Mouse (Mus musculus) intestine, embryonic 14.5 days (tissue): ENCODE measurements around the gene Aip. TPM values are rescaled to one million over a fixed set of nuclear protein-coding genes. Genes with fewer than 3 reads are reported as not detected.

Source experiments
- ATAC-seq: fragments of 200-750 bp; cut with Nextera tagmentation; replicated peaks from 2 replicates; pipeline ENCODE4 v1.8.0; 2017; ENCODE audit warnings: low read depth, moderate number of reproducible peaks, moderate TSS enrichment, moderate library complexity; ENCODE audit not compliant: low FRiP score, low TSS enrichment
- DNase-seq: peaks from one replicate; pipeline ENCODE4 v3.0.0-alpha.2; 2018; ENCODE audit warnings: low spot score
- H3K27ac ChIP-seq: fragments of 300-500 bp; sonication (generic); 2 replicates; pipeline ENCODE4 v1.5.1; 2014; ENCODE audit warnings: low read depth, mild to moderate bottlenecking, control low read depth
- H3K27me3 ChIP-seq: fragments of 300-500 bp; sonication (generic); replicated peaks from 2 replicates; pipeline ENCODE4 v1.6.1; 2014; ENCODE audit warnings: low read length, control low read depth; ENCODE audit not compliant: control insufficient read depth, insufficient read depth
- H3K36me3 ChIP-seq: fragments of 300-500 bp; sonication (generic); 2 replicates; pipeline ENCODE4 v1.6.1; 2014; ENCODE audit warnings: low read length, control low read depth; ENCODE audit not compliant: control insufficient read depth, insufficient read depth
- H3K4me1 ChIP-seq: fragments of 300-500 bp; sonication (generic); replicated peaks from 2 replicates; pipeline ENCODE4 v1.6.1; 2014; ENCODE audit warnings: low read length, control low read depth, mixed read lengths; ENCODE audit not compliant: control insufficient read depth, insufficient read depth
- H3K4me2 ChIP-seq: fragments of 300-500 bp; sonication (generic); 2 replicates; pipeline ENCODE4 v1.6.1; 2014; ENCODE audit warnings: low read length
- H3K4me3 ChIP-seq: fragments of 300-500 bp; sonication (generic); 2 replicates; pipeline ENCODE4 v1.5.1; 2014; ENCODE audit warnings: low read depth, low read length, control low read depth, mixed read lengths
- H3K9ac ChIP-seq: fragments of 300-500 bp; sonication (generic); 2 replicates; pipeline ENCODE4 v1.6.1; 2014; ENCODE audit warnings: mild to moderate bottlenecking, low read length
- H3K9me3 ChIP-seq: fragments of 300-500 bp; sonication (generic); 2 replicates; pipeline ENCODE4 v1.6.1; 2016; ENCODE audit warnings: low read length, control low read depth; ENCODE audit not compliant: control insufficient read depth
- WGBS: fragments of 180-500 bp; shearing (Covaris S2); extraction: QIAGEN DNeasy Blood & Tissue Kit; methylation state at CpG from one replicate; pipeline ENCODE4 v1.1.7; 2014; 5-methylcytosine and 5-hydroxymethylcytosine counted together
- polyA plus RNA-seq: library from polyadenylated mRNA; unstranded; fragments of >200 nt; fragmentation: Nextera tagmentation; extraction: Ambion mirVana; gene quantifications from 2 replicates; pipeline ENCODE4 v1.2.1, GENCODE M21; 2014

Gene Aip
- polyA plus RNA-seq, 1 experiment from 2014 or later, result 89.7 TPM

DNA sequence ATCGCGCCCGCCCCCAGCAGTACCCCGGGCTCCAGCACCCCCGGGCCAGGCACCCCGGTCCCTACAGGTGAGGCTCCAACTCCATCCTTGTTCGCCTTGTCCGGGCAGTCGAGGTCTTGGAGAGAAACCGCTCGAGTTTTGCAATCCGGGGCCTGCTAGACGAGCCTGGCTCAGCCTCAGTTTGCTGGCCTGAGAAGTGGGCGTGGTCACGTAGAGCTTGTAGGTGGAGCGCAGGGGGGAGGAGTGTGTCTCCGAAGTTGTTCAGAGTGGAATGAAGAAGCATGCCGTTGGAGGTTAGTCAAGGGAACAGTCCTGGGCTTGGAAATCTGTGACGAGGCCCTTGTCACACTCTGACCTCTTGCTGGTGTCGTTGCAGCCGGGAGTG, 28.2 kb downstream of the Aip start:
- H3K36me3 ChIP-seq, result no peaks in the 10 kb centered on the region
- H3K9ac ChIP-seq, result peak overlapping the region; percentile 41
- DNase-seq (no peak), ATAC-seq (peak; percentile 24)
- H3K4me3 ChIP-seq, result peak overlapping the region; percentile 56
- H3K27ac ChIP-seq, result peak overlapping the region; percentile 84
- peak overlapping the region; percentile 67 for H3K4me2 ChIP-seq
- under 1% methylated on average over 21 of the region's 21 CpGs for WGBS
- peaks cover 20% of the 10 kb centered on the region for H3K27me3 ChIP-seq
- H3K9me3 ChIP-seq, result no peaks in the 10 kb centered on the region
- peaks cover 30% of the 10 kb centered on the region for H3K4me1 ChIP-seq

DNA sequence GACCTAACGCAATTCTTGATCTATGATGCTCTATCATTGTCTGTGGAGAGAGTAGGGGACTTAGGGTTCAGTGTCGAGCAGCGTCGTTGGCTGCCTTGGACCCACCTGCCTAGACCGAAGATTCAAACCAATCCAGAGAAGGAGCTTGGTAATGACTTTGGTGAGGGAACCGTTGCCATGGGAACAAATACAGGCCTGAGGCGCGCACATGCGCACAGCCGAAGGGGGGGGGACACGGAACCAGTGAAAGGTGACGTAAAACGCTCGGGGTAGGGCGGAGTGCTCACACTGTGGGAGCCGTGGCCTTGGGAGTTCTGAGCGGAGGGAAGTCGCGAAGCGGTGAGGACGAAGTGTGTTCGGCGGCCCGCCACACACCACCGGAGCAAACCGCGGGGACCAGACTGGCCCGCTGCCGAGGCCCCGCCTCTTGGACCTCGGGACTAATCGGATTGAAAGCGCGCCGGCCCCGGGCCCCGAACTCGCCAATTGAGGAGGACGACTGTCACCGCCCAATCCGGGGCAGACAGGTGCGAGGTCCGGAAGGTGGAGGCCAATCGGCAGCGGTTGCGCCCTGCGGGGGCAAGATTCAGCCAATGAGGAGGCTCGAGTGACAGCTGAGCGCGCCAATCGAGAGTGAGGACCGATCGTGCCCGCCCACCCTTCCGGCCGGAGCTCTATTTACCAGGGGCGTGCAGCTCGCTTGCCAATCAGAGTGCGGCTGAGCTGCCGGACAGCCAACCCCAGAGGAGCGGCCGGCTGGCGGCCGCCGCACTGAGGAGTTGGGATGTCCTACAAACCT, 28.8 kb downstream of the Aip start, which contains the start of gene Cdk2ap2:
Cdk2ap2 (plus strand) TSS at position 541 of the 799 bp plus-strand sequence.
- Histone ChIP-seq H3K36me3 (no peaks in the 10 kb centered on the region), H3K4me3 (peak within 1 kb of the TSS; percentile 56), H3K9ac (peak within 1 kb of the TSS; percentile 61), H3K9me3 (no peaks in the 10 kb centered on the region), H3K27me3 (peaks cover 16% of the 10 kb centered on the region), H3K4me2 (peak within 1 kb of the TSS; percentile 67), H3K4me1 (peaks cover 30% of the 10 kb centered on the region), H3K27ac (peak within 1 kb of the TSS; percentile 84)
- WGBS, result under 1% methylated on average over 65 of the region's 65 CpGs
- DNase-seq (peak; percentile 100), ATAC-seq (peak; percentile 94)

DNA sequence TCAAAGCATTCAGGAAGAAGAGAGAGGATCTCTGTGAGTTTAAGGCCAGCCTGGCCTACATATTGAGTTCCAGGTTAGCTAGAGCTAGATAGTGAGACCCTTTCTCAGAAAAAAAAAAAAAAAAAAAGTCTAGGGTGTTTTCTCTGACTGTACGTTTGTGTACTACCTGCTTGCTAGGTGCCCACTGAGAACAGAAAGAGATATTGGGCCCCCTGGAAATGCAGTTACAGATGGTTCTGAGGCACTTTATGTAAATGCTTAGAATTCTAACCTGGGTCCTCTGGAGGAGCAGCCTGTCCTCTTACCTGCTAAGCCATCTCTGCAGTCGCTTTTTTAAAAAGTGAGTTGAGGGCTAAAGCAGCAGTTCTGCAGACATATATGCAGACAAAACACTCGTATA, 29.9 kb downstream of the Aip start:
- no peak for ATAC-seq
- no peak overlapping the region for H3K4me2 ChIP-seq
- no peak overlapping the region for H3K27ac ChIP-seq
- peaks cover 27% of the 10 kb centered on the region for H3K4me1 ChIP-seq
- H3K4me3 ChIP-seq, result no peak overlapping the region
- H3K36me3 ChIP-seq, result no peaks in the 10 kb centered on the region
- WGBS, result 58% methylated on average over 3 of the region's 3 CpGs
- H3K27me3 ChIP-seq, result peaks cover 6% of the 10 kb centered on the region
- H3K9ac ChIP-seq, result no peak overlapping the region
- DNase-seq, result no peak
- no peaks in the 10 kb centered on the region for H3K9me3 ChIP-seq

DNA sequence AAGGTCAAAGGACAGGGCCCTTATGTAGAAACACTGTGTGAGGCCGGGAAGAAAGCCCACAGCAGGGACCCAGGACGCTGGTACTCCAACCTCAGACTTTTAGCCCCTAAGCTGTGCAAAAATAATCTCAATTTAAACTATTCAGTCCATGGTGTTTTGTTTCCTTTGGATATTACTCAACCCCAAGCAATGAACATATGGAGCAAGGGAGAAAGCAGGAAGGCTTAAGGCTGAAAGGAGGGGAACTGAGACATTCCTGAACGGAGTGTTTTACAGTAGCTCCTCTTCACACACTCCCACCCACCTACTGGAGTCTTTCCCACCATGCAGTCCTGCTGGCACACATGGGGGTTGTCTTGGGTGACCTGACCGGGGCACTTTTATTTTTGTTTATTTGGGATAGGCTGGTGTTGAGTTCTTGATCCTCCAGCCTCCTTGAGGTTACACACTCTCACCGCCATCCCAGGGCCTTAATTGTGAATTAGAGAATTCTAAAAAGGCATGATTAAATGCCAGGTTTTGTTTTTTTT, 30.8 kb downstream of the Aip start:
- no peaks in the 10 kb centered on the region for H3K9me3 ChIP-seq
- H3K4me2 ChIP-seq, result no peak overlapping the region
- DNase-seq (no peak), ATAC-seq (no peak)
- peaks cover 20% of the 10 kb centered on the region for H3K4me1 ChIP-seq
- H3K27me3 ChIP-seq, result no peaks in the 10 kb centered on the region
- no peak overlapping the region for H3K4me3 ChIP-seq
- WGBS, result 79% methylated on average over 5 of the region's 5 CpGs
- no peak overlapping the region for H3K27ac ChIP-seq
- H3K36me3 ChIP-seq, result no peaks in the 10 kb centered on the region
- H3K9ac ChIP-seq, result no peak overlapping the region

DNA sequence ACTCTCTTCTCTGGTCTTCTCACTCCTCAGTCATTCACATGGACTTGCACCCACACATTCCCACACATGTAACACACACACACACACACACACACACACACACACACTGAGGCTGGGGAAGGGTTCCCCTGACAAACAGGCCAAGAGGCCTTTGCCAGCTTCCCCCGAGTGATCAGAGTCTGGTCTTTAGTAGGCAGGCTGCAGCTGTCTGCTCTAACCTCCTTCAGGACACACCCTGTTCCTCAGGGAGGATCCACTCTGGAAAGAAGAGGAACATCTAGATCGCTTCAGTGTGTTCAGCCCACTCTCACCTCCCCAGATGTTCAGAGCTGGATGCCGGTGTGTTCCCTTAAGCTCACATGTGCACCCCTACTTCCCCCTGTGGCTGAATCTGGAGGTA, 31.3 kb downstream of the Aip start:
- no peak for DNase-seq
- H3K27ac ChIP-seq, result no peak overlapping the region
- 88% methylated on average over 3 of the region's 3 CpGs for WGBS
- H3K4me3 ChIP-seq, result no peak overlapping the region
- no peak overlapping the region for H3K4me2 ChIP-seq
- no peaks in the 10 kb centered on the region for H3K9me3 ChIP-seq
- H3K4me1 ChIP-seq, result peaks cover 16% of the 10 kb centered on the region
- H3K9ac ChIP-seq, result no peak overlapping the region
- no peaks in the 10 kb centered on the region for H3K36me3 ChIP-seq
- no peak for ATAC-seq
- no peaks in the 10 kb centered on the region for H3K27me3 ChIP-seq

DNA sequence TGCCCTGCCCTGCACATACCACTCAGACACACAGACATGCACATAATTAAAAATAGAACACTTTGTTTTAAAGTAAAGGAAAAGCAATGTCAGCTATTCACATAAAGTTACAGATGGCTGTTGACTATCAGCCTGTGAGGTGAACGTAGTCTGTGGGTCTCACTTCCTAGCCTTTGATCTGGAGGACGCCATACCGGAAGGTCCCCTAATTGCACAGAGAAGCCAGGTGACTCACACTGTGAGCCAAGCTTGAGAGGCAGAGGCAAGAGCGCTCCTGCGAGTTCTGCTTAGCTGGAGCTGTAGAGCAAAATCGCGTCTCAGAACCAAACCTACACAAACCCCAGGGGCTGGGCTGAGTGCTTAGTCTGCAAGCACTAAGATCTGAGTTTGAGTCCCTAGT, 31.9 kb downstream of the Aip start:
- H3K36me3 ChIP-seq, result no peaks in the 10 kb centered on the region
- peaks cover 14% of the 10 kb centered on the region for H3K4me1 ChIP-seq
- ATAC-seq (no peak), DNase-seq (no peak)
- H3K4me2 ChIP-seq, result no peak overlapping the region
- H3K27ac ChIP-seq, result no peak overlapping the region
- H3K9me3 ChIP-seq, result no peaks in the 10 kb centered on the region
- H3K9ac ChIP-seq, result no peak overlapping the region
- no peaks in the 10 kb centered on the region for H3K27me3 ChIP-seq
- 62% methylated on average over 7 of the region's 7 CpGs for WGBS
- H3K4me3 ChIP-seq, result no peak overlapping the region

DNA sequence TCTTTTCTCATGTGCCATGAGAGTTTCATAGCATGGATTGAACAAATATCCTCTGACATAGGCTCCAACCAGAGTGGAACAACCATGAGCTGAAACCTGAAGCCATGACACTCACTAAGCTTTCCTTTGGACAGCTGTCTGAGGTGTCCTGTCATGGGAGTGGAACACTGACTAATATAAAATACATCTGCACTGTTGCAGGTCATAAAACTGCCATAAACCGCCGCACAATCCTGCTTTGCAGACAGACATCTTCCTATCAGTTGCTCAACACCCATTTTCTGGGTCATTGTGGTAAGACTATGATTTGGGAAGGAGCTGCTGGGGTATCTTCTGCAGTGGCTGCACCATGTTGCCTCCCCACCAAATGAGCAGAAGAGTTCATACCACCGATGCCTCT, 32.9 kb downstream of the Aip start:
- Histone ChIP-seq H3K27me3 (no peaks in the 10 kb centered on the region), H3K9ac (no peak overlapping the region), H3K36me3 (no peaks in the 10 kb centered on the region), H3K9me3 (no peaks in the 10 kb centered on the region), H3K4me1 (peaks cover 6% of the 10 kb centered on the region), H3K4me3 (no peak overlapping the region), H3K27ac (no peak overlapping the region), H3K4me2 (no peak overlapping the region)
- 63% methylated on average over 3 of the region's 3 CpGs for WGBS
- ATAC-seq, result no peak
- no peak for DNase-seq

DNA sequence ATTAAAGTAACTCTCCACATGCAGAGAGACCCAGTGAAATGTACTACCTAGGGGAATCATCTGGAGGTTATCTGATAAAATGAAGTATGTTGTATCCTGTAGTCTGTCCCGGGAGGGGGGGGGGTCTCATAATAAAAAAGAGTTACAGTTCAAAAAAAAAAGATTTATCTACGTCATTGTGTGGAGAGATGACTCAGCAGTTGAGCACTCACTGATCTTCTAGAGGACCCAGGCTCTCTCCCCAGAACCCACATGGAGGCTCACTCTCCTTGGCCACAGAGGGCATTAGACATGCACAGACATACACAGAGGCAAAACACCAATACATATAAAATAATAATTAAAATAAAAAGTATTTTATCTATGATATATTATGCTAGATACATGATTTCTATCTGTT, 34.3 kb downstream of the Aip start:
- Histone ChIP-seq H3K4me3 (no peak overlapping the region), H3K9ac (no peak overlapping the region), H3K27ac (no peak overlapping the region), H3K36me3 (no peaks in the 10 kb centered on the region), H3K27me3 (no peaks in the 10 kb centered on the region), H3K4me1 (peaks cover 4% of the 10 kb centered on the region), H3K4me2 (no peak overlapping the region), H3K9me3 (no peaks in the 10 kb centered on the region)
- DNase-seq (no peak), ATAC-seq (no peak)
- WGBS, result 60% methylated on average over 2 of the region's 2 CpGs

DNA sequence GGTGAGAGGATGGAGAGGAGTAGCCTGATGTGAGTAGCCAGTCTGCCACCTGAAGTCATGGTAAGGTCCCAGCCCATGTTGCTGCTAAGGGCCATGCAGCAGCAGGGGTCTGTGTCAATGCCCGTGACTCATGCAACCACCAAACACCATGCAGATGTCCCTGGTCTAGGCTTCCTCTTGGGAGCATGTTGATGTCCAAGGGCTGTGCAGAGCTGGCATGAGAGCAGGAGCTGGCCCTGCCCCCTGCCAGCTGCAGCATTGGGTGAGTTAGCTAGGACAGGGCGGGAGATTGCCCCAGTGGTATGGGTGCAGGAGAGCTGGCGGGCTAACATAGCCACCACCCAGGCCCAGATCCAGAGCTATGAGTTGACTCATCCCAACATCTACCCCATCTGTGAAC, 35.2 kb downstream of the Aip start:
- Histone ChIP-seq H3K9ac (no peak overlapping the region), H3K9me3 (no peaks in the 10 kb centered on the region), H3K27ac (no peak overlapping the region), H3K4me2 (no peak overlapping the region), H3K27me3 (no peaks in the 10 kb centered on the region), H3K36me3 (no peaks in the 10 kb centered on the region), H3K4me3 (no peak overlapping the region), H3K4me1 (no peaks in the 10 kb centered on the region)
- ATAC-seq (no peak), DNase-seq (no peak)
- 85% methylated on average over 3 of the region's 3 CpGs for WGBS
